Mouse (Mus musculus) forebrain, embryonic 11.5 days (tissue): ENCODE results near the gene Snapc1. TPM values are rescaled to one million over a fixed set of nuclear protein-coding genes. Genes with fewer than 3 reads are reported as not detected.

ENCODE experiments used
- ATAC-seq: fragments of 200-750 bp; cut with Nextera tagmentation; replicated peaks from 2 replicates; pipeline ENCODE4 v1.8.0; 2017; ENCODE audit warnings: moderate TSS enrichment; ENCODE audit not compliant: low FRiP score
- DNase-seq: peaks from one replicate; pipeline ENCODE4 v3.0.0-alpha.2; 2017; ENCODE audit warnings: low spot score
- H3K27ac ChIP-seq: fragments of 300-500 bp; sonication (generic); 2 replicates; pipeline ENCODE4 v1.5.1; 2014; ENCODE audit warnings: low read depth, low read length
- H3K27me3 ChIP-seq: fragments of 300-500 bp; sonication (generic); 2 replicates; pipeline ENCODE4 v1.6.1; 2014; ENCODE audit warnings: mild to moderate bottlenecking, low read length, mixed read lengths; ENCODE audit not compliant: control insufficient read depth, insufficient read depth
- H3K36me3 ChIP-seq: fragments of 300-500 bp; sonication (generic); 2 replicates; pipeline ENCODE4 v1.6.1; 2014; ENCODE audit warnings: mild to moderate bottlenecking, low read length, moderate library complexity, mixed read lengths; ENCODE audit not compliant: control insufficient read depth, insufficient read depth
- H3K4me1 ChIP-seq: fragments of 300-500 bp; sonication (generic); replicated peaks from 2 replicates; pipeline ENCODE4 v1.6.1; 2014; ENCODE audit warnings: low read length, mixed read lengths; ENCODE audit not compliant: control insufficient read depth, insufficient read depth
- H3K4me2 ChIP-seq: fragments of 300-500 bp; sonication (generic); 2 replicates; pipeline ENCODE4 v1.6.1; 2014; ENCODE audit warnings: low read depth, mild to moderate bottlenecking, low read length, moderate library complexity, mixed read lengths; ENCODE audit not compliant: severe bottlenecking
- H3K4me3 ChIP-seq: fragments of 300-500 bp; sonication (generic); 2 replicates; pipeline ENCODE4 v1.5.1; 2014; ENCODE audit warnings: low read depth, low read length
- H3K9ac ChIP-seq: fragments of 300-500 bp; sonication (generic); 2 replicates; pipeline ENCODE4 v1.6.1; 2014; ENCODE audit warnings: low read length
- H3K9me3 ChIP-seq: fragments of 300-500 bp; sonication (generic); 2 replicates; pipeline ENCODE4 v1.6.1; 2016; ENCODE audit warnings: low read length, mixed read lengths; ENCODE audit not compliant: control insufficient read depth
- WGBS: fragments of 180-500 bp; shearing (Covaris S2); extraction: QIAGEN DNeasy Blood & Tissue Kit; methylation state at CpG from one replicate; pipeline ENCODE4 v1.1.7; 2014; 5-methylcytosine and 5-hydroxymethylcytosine counted together
- polyA plus RNA-seq: library from polyadenylated mRNA; unstranded; fragments of >200 nt; fragmentation: Nextera tagmentation; extraction: Ambion mirVana; gene quantifications from 2 replicates; pipeline ENCODE4 v1.2.1, GENCODE M21; 2014

The Snapc1 gene
- 25.4 and 27.9 TPM in 2 replicates for polyA plus RNA-seq

GRCm38 (mm10) chr12:73964291-73965281 lies at the start of gene Snapc1:
Gene Snapc1 (plus strand): TSS chr12:73964481.
- no peaks in the 10 kb centered on the region; the same call in 1 of the 2 replicates for H3K4me1 ChIP-seq

DNA sequence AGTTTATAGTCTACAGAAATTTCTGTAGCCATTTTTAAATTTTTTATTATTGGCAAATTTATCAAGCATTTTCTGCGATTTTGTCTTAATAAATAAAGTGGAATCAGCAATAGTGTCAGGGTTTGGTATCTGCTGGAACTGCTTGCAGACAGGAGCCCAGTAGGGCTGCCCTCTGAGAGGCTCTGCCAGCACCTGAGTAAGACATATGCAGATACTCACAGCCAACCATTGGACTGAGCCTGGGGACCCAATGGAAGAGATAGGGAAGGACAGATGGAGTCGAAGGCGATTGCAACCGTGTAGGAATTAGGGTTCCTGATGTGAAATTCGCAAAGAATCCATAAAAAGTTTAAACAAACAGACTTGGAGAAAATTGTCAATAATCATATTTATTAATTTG lies 45.8 kb upstream of the Snapc1 start:
- H3K9me3 ChIP-seq = no peaks in the 10 kb centered on the region
- H3K9ac ChIP-seq = no peak overlapping the region
- H3K27ac ChIP-seq = no peak overlapping the region
- no peaks in the 10 kb centered on the region for H3K36me3 ChIP-seq
- no peak overlapping the region for H3K4me3 ChIP-seq
- ATAC-seq = no peak
- no peaks in the 10 kb centered on the region for H3K27me3 ChIP-seq
- H3K4me1 ChIP-seq = no peaks in the 10 kb centered on the region
- no peak overlapping the region for H3K4me2 ChIP-seq
- no peak for DNase-seq
- WGBS = 94% methylated on average over 5 of the region's 5 CpGs

More at GRCm38 (mm10) chr12:73964291-73965281, at the start of gene Snapc1:
- peak within 1 kb of the TSS; percentile 80 for H3K9ac ChIP-seq
- peaks cover 6% of the 10 kb centered on the region; the same call in 1 of the 2 replicates for H3K36me3 ChIP-seq
- DNase-seq (peak; percentile 98), ATAC-seq (peak; percentile 100)
- no peaks in the 10 kb centered on the region for H3K27me3 ChIP-seq
- no peak within 1 kb of the TSS for H3K27ac ChIP-seq
- H3K4me2 ChIP-seq = peak within 1 kb of the TSS; percentile 68
- H3K9me3 ChIP-seq = no peaks in the 10 kb centered on the region
- peak within 1 kb of the TSS; percentile 81 for H3K4me3 ChIP-seq
- WGBS = 2% methylated on average over 60 of the region's 60 CpGs

DNA sequence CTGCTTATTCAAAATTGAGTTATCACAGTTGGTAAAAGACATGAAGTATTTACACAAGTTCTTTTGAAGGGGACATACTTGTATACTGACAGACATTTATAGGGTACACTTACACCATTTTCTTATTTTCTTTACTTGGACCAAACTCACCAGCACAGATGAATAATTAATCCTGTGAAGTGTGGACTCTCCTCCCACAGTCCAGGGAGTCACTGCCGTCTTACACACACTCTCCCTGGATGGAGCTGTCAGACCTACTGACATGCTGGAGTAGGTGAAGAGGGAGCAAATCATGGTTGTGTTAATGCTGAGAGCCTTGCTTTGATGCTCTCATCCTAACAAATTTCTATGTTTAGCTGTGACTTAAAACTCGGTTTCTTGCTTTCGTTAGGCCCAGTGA lies 34.0 kb upstream of the Snapc1 start:
- no peak overlapping the region for H3K27ac ChIP-seq
- DNase-seq (no peak), ATAC-seq (no peak)
- no peak overlapping the region for H3K4me2 ChIP-seq
- 84% methylated on average over 3 of the region's 3 CpGs for WGBS
- no peaks in the 10 kb centered on the region for H3K9me3 ChIP-seq
- no peak overlapping the region for H3K4me3 ChIP-seq
- H3K9ac ChIP-seq = no peak overlapping the region
- H3K36me3 ChIP-seq = peaks cover 7% of the 10 kb centered on the region; the same call in 1 of the 2 replicates
- no peaks in the 10 kb centered on the region for H3K4me1 ChIP-seq
- H3K27me3 ChIP-seq = no peaks in the 10 kb centered on the region

DNA sequence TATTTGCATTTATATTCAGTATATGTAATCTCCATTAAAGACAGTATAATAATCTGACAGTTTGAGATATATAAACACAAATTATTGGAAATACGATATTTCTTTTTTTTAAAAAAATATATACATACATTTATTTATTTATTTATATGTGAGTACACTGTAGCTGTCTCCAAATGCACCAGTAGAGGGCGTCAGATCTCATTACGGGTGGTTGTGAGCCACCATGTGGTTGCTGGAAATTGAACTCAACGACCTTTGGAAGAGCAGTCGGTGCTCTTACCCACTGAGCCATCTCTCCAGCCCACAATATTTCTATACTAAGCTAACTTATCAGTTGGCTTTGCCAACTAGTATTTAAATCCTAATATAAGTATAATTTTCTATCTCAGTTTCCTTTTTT lies 33.0 kb upstream of the Snapc1 start:
- Histone ChIP-seq H3K9me3 (no peaks in the 10 kb centered on the region), H3K36me3 (peaks cover 7% of the 10 kb centered on the region; the same call in 1 of the 2 replicates), H3K27ac (no peak overlapping the region), H3K4me1 (no peaks in the 10 kb centered on the region), H3K9ac (no peak overlapping the region), H3K4me2 (no peak overlapping the region), H3K27me3 (no peaks in the 10 kb centered on the region), H3K4me3 (no peak overlapping the region)
- 67% methylated on average over 5 of the region's 5 CpGs for WGBS
- no peak for ATAC-seq
- no peak for DNase-seq

DNA sequence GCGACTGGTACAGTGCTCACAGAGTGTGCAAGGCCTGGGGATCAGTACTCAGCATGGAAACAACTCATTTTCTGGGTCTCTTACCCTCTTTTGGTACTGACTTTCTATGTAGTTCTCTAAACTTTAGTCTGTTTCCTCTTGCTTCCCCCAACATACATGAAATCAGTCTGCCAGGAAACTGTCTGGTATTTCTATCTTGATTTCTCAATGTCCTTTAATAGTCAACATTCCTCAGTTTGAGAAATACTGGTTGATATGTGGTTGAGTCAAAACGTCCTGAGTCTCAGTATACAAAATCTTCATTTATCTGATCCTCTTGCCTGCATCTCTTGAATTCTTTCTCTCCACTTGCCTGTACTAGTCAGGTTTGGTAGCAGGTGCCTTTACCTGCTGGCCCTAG lies 29.8 kb upstream of the Snapc1 start:
- 84% methylated on average over 2 of the region's 2 CpGs for WGBS
- no peak overlapping the region for H3K4me3 ChIP-seq
- no peaks in the 10 kb centered on the region for H3K27me3 ChIP-seq
- peaks cover 8% of the 10 kb centered on the region; the same call in 1 of the 2 replicates for H3K36me3 ChIP-seq
- DNase-seq (no peak), ATAC-seq (no peak)
- H3K4me2 ChIP-seq = no peak overlapping the region
- H3K27ac ChIP-seq = no peak overlapping the region
- H3K4me1 ChIP-seq = no peaks in the 10 kb centered on the region
- H3K9me3 ChIP-seq = no peaks in the 10 kb centered on the region
- no peak overlapping the region for H3K9ac ChIP-seq

DNA sequence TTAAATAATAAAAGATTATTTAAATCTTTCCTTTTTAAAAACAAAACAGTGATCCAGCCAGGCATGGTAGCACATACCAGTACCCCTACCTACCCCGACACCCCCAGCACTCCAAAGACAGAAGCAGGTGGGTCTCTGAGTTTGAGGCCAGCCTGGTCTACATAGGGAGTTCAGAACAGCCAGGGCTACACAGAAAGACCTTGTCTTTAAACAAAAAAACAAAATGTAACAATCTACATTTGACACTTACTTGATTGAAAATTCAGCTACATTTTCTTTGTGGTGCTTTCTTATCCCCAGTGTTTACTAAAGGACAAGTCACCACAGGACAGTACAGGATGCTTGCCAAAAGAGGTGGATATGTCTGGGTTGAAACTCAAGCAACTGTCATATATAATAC lies 26.9 kb upstream of the Snapc1 start, which contains the start of gene Gm49321:
TSS of gene Gm49321 (plus strand) at position 301 of the 400 bp plus-strand sequence.
- Histone ChIP-seq H3K9ac (no peak within 1 kb of the TSS), H3K27ac (no peak within 1 kb of the TSS), H3K27me3 (no peaks in the 10 kb centered on the region), H3K4me3 (no peak within 1 kb of the TSS), H3K4me1 (no peaks in the 10 kb centered on the region), H3K4me2 (no peak within 1 kb of the TSS), H3K36me3 (peaks cover 2% of the 10 kb centered on the region), H3K9me3 (no peaks in the 10 kb centered on the region)
- 94% methylated on average over 1 of the region's 1 CpGs for WGBS
- DNase-seq (no peak), ATAC-seq (no peak)

- Histone ChIP-seq H3K27ac (no peak overlapping the region), H3K36me3 (peaks cover 2% of the 10 kb centered on the region), H3K4me2 (no peak overlapping the region), H3K27me3 (no peaks in the 10 kb centered on the region), H3K9ac (no peak overlapping the region), H3K4me1 (no peaks in the 10 kb centered on the region), H3K4me3 (no peak overlapping the region), H3K9me3 (no peaks in the 10 kb centered on the region)
- ATAC-seq = no peak
- no peak for DNase-seq
- WGBS = 97% methylated on average over 6 of the region's 6 CpGs
Observed at GRCm38 (mm10) chr12:73939542-73939941, 24.7 kb upstream of the Snapc1 start.

DNA sequence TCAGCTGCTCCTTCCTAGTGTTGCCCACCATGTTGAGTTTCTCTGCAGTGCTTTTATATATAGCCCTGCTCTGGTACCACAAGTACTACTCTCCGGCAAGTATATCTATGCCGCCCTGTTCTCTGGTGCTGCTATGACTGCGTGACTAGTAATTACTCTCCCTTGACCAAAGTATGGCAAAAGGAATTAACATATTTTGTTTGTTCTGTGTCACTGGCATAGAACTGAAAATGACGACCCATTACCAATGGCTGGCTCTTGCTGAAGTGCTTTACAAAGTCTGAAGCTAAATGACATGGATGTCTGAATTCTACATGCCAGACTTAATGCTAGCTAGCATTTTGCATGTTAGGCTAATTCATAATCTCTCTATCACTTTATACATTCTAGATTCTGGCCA lies 15.9 kb upstream of the Snapc1 start:
- no peak overlapping the region for H3K9ac ChIP-seq
- WGBS = 88% methylated on average over 4 of the region's 4 CpGs

More for the DNA sequence above, 15.9 kb upstream of the Snapc1 start:
- no peaks in the 10 kb centered on the region; the same call in 1 of the 2 replicates for H3K27me3 ChIP-seq
- H3K9me3 ChIP-seq = no peaks in the 10 kb centered on the region
- no peak overlapping the region for H3K4me3 ChIP-seq
- ATAC-seq (no peak), DNase-seq (no peak)
- H3K27ac ChIP-seq = no peak overlapping the region
- H3K36me3 ChIP-seq = peaks cover 2% of the 10 kb centered on the region; the same call in 1 of the 2 replicates
- no peak overlapping the region for H3K4me2 ChIP-seq
- peaks cover 7% of the 10 kb centered on the region; the same call in 1 of the 2 replicates for H3K4me1 ChIP-seq
